Comparison of ENCODE assay signal across 11 mouse cellular contexts in genomic region chr7:27590088-27590487, GRCm38 (mm10).
"Had no signal": no experiment of that assay in that cellular context is flagged by ENCODE, and none has a peak within 500 bp of the region (broad histone marks: within the 10 kb centered on the region; RNA-seq: fewer than 3 reads in every experiment).

No protein-coding gene starts in this region.

- H3K9ac ChIP-seq: lung, embryonic 14.5 days; midbrain, embryonic 12.5 days; neural tube, embryonic 12.5 days; stomach, embryonic 15.5 days had no signal

- H3K36me3 ChIP-seq: neural tube, embryonic 12.5 days had no signal

- H3K4me2 ChIP-seq: midbrain, embryonic 12.5 days; neural tube, embryonic 12.5 days had no signal

- DNase-seq: lung, adult 18-20 months; lung, embryonic 14.5 days; lung, postnatal 10 days; lung, postnatal 4 days; midbrain, embryonic 14.5 days; right cerebral cortex, postnatal 14 days; thymus, postnatal 25 days had no signal

- H3K4me3 ChIP-seq: midbrain, embryonic 12.5 days; neural tube, embryonic 12.5 days; stomach, embryonic 15.5 days had no signal

- H3K27ac ChIP-seq: midbrain, embryonic 12.5 days; neural tube, embryonic 12.5 days; stomach, embryonic 15.5 days; stomach, postnatal 0 days had no signal

- H3K27me3 ChIP-seq: midbrain, embryonic 12.5 days; neural tube, embryonic 12.5 days; stomach, embryonic 15.5 days had no signal

- H3K9me3 ChIP-seq: midbrain, embryonic 12.5 days; neural tube, embryonic 12.5 days; stomach, embryonic 15.5 days had no signal
